Mouse (Mus musculus): ENCODE measurements around the gene Itm2c. TPM values are rescaled to one million over a fixed set of nuclear protein-coding genes. Genes with fewer than 3 reads are reported as not detected.

Itm2c gene
- polyA plus RNA-seq, 1 experiment = 861 TPM

GRCm38 (mm10) chr1:85897901-85898760 is 4.0 kb downstream of the Itm2c start:
- no peak for TF ChIP-seq CTCF (IDR thresholded peaks at IDR 0.05; ENCODE audit: extremely low read depth, insufficient read depth, low read length)
- no peak for TF ChIP-seq POLR2A (IDR thresholded peaks at IDR 0.05; ENCODE audit: extremely low read depth, insufficient read depth, low read length)
- H3K4me3 ChIP-seq (ENCODE audit: insufficient read depth, low read length) = peak overlapping the region; percentile 82
- H3K4me1 ChIP-seq (ENCODE audit: control insufficient read depth, insufficient read depth, low read length) = peaks cover 31% of the 10 kb centered on the region
- peak overlapping the region; percentile 9 for H3K27ac ChIP-seq (ENCODE audit: insufficient read depth, low read length)

DNA sequence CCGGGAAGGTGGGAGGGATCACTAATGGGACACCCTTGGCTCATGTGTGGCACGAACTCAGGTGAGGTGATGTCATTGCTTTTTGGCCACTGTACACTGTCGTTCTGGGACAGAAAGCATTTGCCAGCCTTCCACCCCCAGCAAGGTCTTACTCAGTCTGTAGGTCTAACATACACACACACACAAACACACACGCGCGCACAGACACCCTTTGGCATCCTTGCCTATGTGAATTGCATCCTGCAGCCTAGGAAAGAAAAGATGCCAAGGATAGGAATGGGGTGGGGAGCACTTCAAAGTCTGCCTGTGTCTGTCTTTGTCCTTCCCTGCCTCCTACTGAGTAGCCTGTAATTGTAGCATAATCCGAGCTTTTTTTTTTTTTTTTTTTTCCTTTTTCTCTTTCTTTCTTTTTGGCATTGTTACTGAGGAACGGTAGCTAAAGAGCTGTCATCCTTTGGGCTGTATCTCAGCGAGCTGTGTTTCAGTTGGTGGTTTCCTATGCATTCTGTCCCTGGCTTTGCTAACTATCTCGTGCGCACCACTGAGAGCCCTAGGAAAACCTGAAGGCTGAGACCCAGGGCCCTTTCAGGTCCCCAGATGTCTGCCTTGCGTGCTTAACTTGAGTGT is 4.8 kb downstream of the Itm2c start:
- peak overlapping the region; percentile 82 for H3K4me3 ChIP-seq (ENCODE audit: insufficient read depth, low read length)
- no peak for TF ChIP-seq CTCF (IDR thresholded peaks at IDR 0.05; ENCODE audit: extremely low read depth, insufficient read depth, low read length)
- TF ChIP-seq POLR2A (IDR thresholded peaks at IDR 0.05; ENCODE audit: extremely low read depth, insufficient read depth, low read length) = no peak
- H3K4me1 ChIP-seq (ENCODE audit: control insufficient read depth, insufficient read depth, low read length) = peaks cover 31% of the 10 kb centered on the region
- H3K27ac ChIP-seq (ENCODE audit: insufficient read depth, low read length) = peak overlapping the region; percentile 9

DNA sequence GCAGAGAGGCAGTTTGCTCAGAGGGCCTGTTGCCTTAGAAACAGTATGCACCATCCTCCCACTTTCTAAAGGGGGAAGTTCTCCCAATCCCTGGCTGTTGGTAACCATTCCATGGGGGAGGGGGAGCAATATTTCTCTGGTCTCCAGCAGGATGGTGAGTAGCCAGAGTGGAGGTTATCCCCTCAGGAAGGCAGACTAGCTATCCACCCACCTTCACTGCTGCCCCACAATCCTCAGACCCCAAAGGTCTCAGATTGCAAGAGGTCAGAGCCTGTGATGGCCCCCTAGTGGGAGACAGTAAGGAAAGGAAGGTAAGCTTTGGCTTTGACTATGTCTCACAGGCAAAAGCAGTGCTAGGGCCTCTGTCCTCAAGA is 5.3 kb downstream of the Itm2c start:
- Histone ChIP-seq H3K27ac (ENCODE audit: insufficient read depth, low read length) (peak overlapping the region; percentile 82), H3K4me3 (ENCODE audit: insufficient read depth, low read length) (no peak overlapping the region), H3K4me1 (ENCODE audit: control insufficient read depth, insufficient read depth, low read length) (peaks cover 31% of the 10 kb centered on the region)
- TF ChIP-seq POLR2A (IDR thresholded peaks at IDR 0.05; ENCODE audit: extremely low read depth, insufficient read depth, low read length) (no peak), CTCF (IDR thresholded peaks at IDR 0.05; ENCODE audit: extremely low read depth, insufficient read depth, low read length) (no peak)

GRCm38 (mm10) chr1:85900521-85901333 is 6.6 kb downstream of the Itm2c start:
- Histone ChIP-seq H3K4me3 (ENCODE audit: insufficient read depth, low read length) (no peak overlapping the region), H3K4me1 (ENCODE audit: control insufficient read depth, insufficient read depth, low read length) (peaks cover 31% of the 10 kb centered on the region), H3K27ac (ENCODE audit: insufficient read depth, low read length) (peak overlapping the region; percentile 66; the same call in 1 of the 2 replicates)
- TF ChIP-seq CTCF (IDR thresholded peaks at IDR 0.05; ENCODE audit: extremely low read depth, insufficient read depth, low read length) = no peak
- TF ChIP-seq POLR2A (IDR thresholded peaks at IDR 0.05; ENCODE audit: extremely low read depth, insufficient read depth, low read length) = no peak

DNA sequence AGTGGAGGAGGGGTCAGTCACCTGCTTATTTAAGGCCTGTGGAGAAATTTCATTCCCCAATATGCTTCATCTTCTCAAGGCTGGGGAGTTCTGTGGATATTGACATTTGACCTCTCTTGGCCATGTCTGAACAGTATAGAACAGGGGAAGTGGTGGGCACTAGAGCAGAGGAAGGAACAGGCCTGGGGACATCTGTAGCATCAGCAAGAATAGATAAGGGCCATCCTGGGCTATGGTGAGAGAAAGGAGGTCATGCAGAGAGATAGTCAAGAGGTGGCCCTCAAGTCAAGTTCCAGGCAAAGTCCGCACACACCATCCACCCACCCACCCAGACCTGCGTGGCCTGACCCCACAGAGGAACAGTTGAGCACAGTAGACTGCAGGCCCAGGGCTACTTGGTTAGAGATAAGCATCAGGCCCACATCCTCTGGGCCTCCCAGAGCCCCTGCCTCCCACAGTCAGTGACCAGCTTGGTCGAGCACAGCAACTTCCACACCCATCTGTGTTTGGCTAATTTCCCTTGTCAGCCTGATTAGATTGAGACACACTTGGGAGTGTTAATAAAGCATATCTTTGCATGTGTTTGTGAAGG is 7.5 kb downstream of the Itm2c start:
- TF ChIP-seq CTCF (IDR thresholded peaks at IDR 0.05; ENCODE audit: extremely low read depth, insufficient read depth, low read length) = no peak
- no peak for TF ChIP-seq POLR2A (IDR thresholded peaks at IDR 0.05; ENCODE audit: extremely low read depth, insufficient read depth, low read length)
- no peak overlapping the region for H3K4me3 ChIP-seq (ENCODE audit: insufficient read depth, low read length)
- H3K27ac ChIP-seq (ENCODE audit: insufficient read depth, low read length) = 0 out of 2 replicates have a peak overlapping the region, but pooled peaks have one; percentile 23
- H3K4me1 ChIP-seq (ENCODE audit: control insufficient read depth, insufficient read depth, low read length) = peaks cover 31% of the 10 kb centered on the region

DNA sequence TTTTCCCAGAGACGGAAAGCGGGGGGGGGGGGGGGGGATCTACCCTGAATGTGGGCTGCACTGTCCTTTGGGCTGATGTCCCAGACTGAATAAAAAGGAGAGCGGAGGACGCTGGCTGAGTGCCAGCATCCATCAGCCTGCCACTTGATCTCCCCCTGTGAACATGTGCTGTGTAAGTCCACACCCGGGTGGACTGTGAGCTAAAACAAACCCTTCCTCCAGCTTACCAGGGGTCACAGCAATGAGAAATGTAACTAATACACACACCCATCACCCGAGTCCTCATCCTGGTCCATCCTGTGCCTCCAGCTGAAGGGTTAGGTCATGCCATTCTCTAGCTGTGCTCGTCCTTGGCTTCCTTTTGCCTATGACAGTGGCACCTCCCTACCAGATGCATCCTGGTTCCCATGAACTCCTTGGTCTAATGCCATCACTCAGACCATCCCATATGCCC is 8.1 kb downstream of the Itm2c start:
- Histone ChIP-seq H3K4me3 (ENCODE audit: insufficient read depth, low read length) (no peak overlapping the region), H3K4me1 (ENCODE audit: control insufficient read depth, insufficient read depth, low read length) (peaks cover 27% of the 10 kb centered on the region), H3K27ac (ENCODE audit: insufficient read depth, low read length) (no peak overlapping the region)
- TF ChIP-seq POLR2A (IDR thresholded peaks at IDR 0.05; ENCODE audit: extremely low read depth, insufficient read depth, low read length) (no peak), CTCF (IDR thresholded peaks at IDR 0.05; ENCODE audit: extremely low read depth, insufficient read depth, low read length) (no peak)

DNA sequence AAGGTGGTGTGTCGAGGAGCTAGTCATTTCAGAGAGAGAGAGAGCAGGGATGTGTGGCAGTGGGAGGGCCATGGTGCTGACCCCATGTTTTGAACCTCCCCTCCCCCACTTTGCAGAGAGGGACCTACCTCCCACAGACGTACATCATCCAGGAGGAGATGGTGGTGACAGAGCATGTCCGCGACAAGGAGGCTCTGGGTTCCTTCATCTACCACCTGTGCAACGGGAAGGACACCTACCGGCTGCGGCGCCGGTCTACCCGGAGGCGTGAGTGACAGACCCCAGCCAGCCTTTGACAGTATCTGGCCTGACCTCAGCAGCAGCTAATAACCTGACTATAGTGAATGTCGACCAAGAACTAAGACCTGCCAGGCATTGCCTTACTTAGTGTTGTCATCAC is 12.8 kb downstream of the Itm2c start:
- Histone ChIP-seq H3K4me3 (ENCODE audit: insufficient read depth, low read length) (no peak overlapping the region), H3K4me1 (ENCODE audit: control insufficient read depth, insufficient read depth, low read length) (peaks cover 4% of the 10 kb centered on the region), H3K27ac (ENCODE audit: insufficient read depth, low read length) (no peak overlapping the region)
- no peak for TF ChIP-seq POLR2A (IDR thresholded peaks at IDR 0.05; ENCODE audit: extremely low read depth, insufficient read depth, low read length)
- TF ChIP-seq CTCF (IDR thresholded peaks at IDR 0.05; ENCODE audit: extremely low read depth, insufficient read depth, low read length) = no peak

DNA sequence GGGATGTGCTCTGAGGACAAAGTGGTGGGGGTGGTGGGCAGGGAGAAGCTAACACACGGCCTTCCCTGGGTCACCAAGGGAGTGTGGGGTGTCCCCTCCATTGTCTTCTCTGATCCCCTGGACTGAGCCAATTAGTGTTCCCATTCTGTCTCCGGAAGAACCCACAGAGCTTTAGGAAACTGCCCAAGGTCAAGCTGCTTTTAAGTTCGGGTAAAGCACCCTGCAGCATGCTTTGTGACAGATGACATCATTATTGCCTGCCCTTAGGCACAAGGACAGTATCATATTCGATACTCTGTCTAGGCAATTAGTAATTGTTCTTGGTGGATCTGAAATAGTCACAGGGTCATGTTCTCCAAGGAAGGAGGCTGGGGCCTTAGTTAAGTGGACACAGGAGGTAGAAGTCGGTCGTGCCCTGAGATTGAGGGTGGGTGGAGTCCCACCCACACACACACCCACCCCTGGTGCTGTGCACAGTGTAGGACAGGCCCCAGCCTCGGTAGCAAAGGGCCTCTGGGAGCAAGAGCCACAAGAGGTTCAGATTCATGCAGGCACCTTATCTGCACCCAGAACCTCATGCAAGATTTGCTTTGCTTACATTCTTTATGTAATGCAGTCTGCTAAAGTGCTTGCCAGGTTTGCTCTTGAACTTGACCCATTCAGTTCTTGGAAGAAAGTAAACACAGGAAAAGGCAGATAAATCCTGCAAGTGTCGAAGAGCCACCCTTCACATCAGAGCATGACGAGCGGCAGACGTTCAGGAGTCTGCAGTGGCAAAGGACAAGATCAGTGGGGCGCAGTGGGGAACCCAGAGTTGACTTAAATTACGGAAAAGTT is 14.9 kb downstream of the Itm2c start:
- no peak for TF ChIP-seq CTCF (IDR thresholded peaks at IDR 0.05; ENCODE audit: extremely low read depth, insufficient read depth, low read length)
- TF ChIP-seq POLR2A (IDR thresholded peaks at IDR 0.05; ENCODE audit: extremely low read depth, insufficient read depth, low read length) = peak; percentile 28; the same call in 1 of the 2 replicates
- no peak overlapping the region for H3K4me3 ChIP-seq (ENCODE audit: insufficient read depth, low read length)
- no peaks in the 10 kb centered on the region; the same call in 1 of the 2 replicates for H3K4me1 ChIP-seq (ENCODE audit: control insufficient read depth, insufficient read depth, low read length)
- H3K27ac ChIP-seq (ENCODE audit: insufficient read depth, low read length) = no peak overlapping the region
